Mouse (Mus musculus) forebrain, embryonic 15.5 days (tissue): ENCODE results near the gene Tbl1x. TPM values are rescaled to one million over a fixed set of nuclear protein-coding genes. Genes with fewer than 3 reads are reported as not detected.

Source experiments
- ATAC-seq: fragments of 200-750 bp; cut with Nextera tagmentation; replicated peaks from 2 replicates; pipeline ENCODE4 v1.8.0; 2017; ENCODE audit warnings: mild to moderate bottlenecking, moderate TSS enrichment, moderate library complexity
- H3K27ac ChIP-seq: fragments of 300-500 bp; sonication (generic); replicated peaks from 2 replicates; pipeline ENCODE4 v1.5.1; 2015; ENCODE audit warnings: mild to moderate bottlenecking, inconsistent platforms
- H3K27me3 ChIP-seq: fragments of 300-500 bp; sonication (generic); 2 replicates; pipeline ENCODE4 v1.6.1; 2015; ENCODE audit warnings: inconsistent platforms
- H3K36me3 ChIP-seq: fragments of 300-500 bp; sonication (generic); 2 replicates; pipeline ENCODE4 v1.6.1; 2015; ENCODE audit warnings: mild to moderate bottlenecking, inconsistent platforms
- H3K4me1 ChIP-seq: fragments of 300-500 bp; sonication (generic); 2 replicates; pipeline ENCODE4 v1.6.1; 2015; ENCODE audit warnings: inconsistent platforms
- H3K4me2 ChIP-seq: fragments of 300-500 bp; sonication (generic); replicated peaks from 2 replicates; pipeline ENCODE4 v1.6.1; 2015; ENCODE audit warnings: mild to moderate bottlenecking, inconsistent platforms
- H3K4me3 ChIP-seq: fragments of 300-500 bp; sonication (generic); 2 replicates; pipeline ENCODE4 v1.5.1; 2015; ENCODE audit warnings: mild to moderate bottlenecking, inconsistent platforms
- H3K9ac ChIP-seq: fragments of 300-500 bp; sonication (generic); replicated peaks from 2 replicates; pipeline ENCODE4 v1.6.1; 2015; ENCODE audit warnings: mild to moderate bottlenecking, inconsistent platforms
- H3K9me3 ChIP-seq: fragments of 300-500 bp; sonication (generic); 2 replicates; pipeline ENCODE4 v1.6.1; 2016; ENCODE audit warnings: inconsistent platforms
- WGBS: fragments of 180-500 bp; shearing (Covaris S2); methylation state at CpG from one replicate; pipeline ENCODE4 v1.1.7; 2015; ENCODE audit warnings: mixed read lengths; 5-methylcytosine and 5-hydroxymethylcytosine counted together
- polyA plus RNA-seq: library from polyadenylated mRNA; unstranded; fragments of >200 nt; fragmentation: Nextera tagmentation; extraction: Ambion mirVana; gene quantifications from 2 replicates; pipeline ENCODE4 v1.2.1, GENCODE M21; 2015

Gene Tbl1x
- polyA plus RNA-seq, 1 experiment from 2014 or later: 56.0 TPM

DNA sequence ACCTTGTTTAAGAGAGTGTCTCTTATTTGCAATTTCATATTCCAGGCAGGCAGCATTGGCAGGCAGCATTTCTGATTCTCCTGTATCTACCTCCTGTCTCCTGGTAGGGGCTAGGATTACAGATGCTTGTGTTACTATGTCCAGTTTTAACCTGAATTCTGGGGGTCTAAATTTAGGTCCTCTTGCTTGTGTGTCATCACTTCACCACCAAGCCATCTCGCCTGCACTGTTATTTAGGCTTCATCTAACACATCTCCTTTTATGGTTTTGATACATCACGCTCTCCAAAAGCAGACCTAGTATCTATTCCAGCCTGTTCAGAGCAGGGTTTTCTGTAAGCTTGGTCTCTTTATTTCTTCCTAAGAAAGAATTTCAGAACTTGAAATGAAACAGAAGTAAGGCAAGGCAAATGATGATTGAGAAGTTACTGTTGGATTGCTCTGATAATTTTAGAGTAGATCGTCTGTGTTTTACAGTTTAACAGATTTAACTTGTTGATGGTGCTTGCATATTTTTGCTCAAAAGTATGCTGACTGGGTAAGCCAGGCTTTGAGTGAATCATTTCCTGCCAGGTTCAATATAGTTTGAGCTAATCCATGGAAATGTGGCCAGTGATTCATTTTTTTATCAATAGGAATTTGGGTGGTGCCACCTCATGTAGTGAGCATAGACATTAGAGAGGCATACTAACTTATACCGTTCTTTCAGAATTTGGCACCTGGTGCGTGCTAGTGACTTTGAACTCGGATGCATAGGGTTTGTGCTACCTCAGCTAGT is 106.7 kb downstream of the Tbl1x start:
- no peak for ATAC-seq
- Histone ChIP-seq H3K9ac (no peak overlapping the region), H3K36me3 (no peaks in the 10 kb centered on the region), H3K27ac (no peak overlapping the region), H3K9me3 (no peaks in the 10 kb centered on the region), H3K27me3 (no peaks in the 10 kb centered on the region), H3K4me2 (no peak overlapping the region), H3K4me3 (no peak overlapping the region), H3K4me1 (no peaks in the 10 kb centered on the region)
- WGBS: 84% methylated on average over 6 of the region's 6 CpGs

DNA sequence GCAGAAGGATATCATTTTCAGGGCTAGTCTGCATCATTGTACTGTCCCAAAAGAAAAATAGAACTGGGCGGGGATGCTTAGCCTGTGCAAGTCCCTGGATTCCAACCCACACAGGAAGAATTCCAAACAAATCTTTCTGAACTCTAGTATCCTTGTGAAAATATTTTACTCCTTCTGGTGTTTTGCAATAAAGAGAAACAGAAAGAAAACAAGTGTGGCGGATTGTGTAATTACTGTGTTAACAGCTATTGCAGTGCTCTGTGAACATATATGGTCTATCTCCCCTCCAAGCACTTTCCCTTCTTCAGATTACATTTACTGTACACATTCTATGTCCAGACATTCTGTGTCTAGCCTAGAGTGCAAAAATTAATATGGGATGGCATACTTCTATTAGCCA is 119.6 kb downstream of the Tbl1x start:
- Histone ChIP-seq H3K27me3 (no peaks in the 10 kb centered on the region), H3K36me3 (no peaks in the 10 kb centered on the region), H3K4me1 (no peaks in the 10 kb centered on the region), H3K4me3 (no peak overlapping the region), H3K4me2 (no peak overlapping the region), H3K27ac (no peak overlapping the region), H3K9ac (no peak overlapping the region), H3K9me3 (no peaks in the 10 kb centered on the region)
- ATAC-seq: no peak
- WGBS: 87% methylated on average over 2 of the region's 2 CpGs

DNA sequence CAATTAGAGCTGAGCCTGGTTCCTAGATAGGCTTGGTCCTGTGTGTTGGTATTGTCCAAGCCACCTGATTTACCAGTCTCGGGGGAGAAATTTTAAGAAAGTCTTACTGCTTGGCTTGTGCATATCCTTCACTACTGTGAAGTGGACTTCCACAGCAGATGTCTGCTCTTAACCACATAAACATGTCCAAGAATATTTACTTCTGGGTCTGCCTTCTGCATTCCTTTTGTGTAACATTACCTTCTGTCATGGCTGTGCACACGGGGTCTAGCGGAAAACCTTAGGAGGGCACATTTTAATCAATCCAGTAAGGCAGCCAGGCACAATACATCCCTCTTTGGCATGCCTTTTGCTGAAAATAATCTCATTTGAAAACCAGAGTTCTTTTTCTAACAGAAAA is 125.7 kb downstream of the Tbl1x start:
- 68% methylated on average over 3 of the region's 3 CpGs for WGBS
- ATAC-seq: no peak

DNA sequence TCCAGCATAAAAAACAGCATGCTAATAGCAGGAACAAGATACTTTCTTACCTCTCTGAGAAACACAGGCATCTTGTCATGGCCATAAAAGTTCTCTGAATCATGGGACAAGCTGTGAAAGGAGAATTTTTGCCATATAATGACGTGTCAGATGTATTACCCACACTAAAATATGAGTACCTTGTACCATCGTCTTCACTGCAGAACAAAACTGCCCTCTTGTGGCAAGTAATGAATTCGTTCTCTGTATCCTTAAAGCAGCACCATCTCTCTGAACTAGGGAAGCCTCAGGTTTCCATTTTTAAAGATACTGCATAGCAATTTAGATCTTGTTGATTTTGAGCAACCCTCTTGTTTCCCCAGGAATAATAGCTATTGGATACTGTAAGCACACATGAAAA is 127.3 kb downstream of the Tbl1x start:
- Histone ChIP-seq H3K4me3 (no peak overlapping the region), H3K9me3 (no peaks in the 10 kb centered on the region), H3K27me3 (no peaks in the 10 kb centered on the region), H3K27ac (no peak overlapping the region), H3K36me3 (no peaks in the 10 kb centered on the region; the same call in 1 of the 2 replicates), H3K4me2 (no peak overlapping the region), H3K9ac (no peak overlapping the region), H3K4me1 (no peaks in the 10 kb centered on the region)
- peak; percentile 61; the same call in 1 of the 2 replicates for ATAC-seq
- 13% methylated on average over 3 of the region's 3 CpGs for WGBS

More for the DNA sequence above, 125.7 kb downstream of the Tbl1x start:
- H3K9me3 ChIP-seq: no peaks in the 10 kb centered on the region
- H3K27me3 ChIP-seq: no peaks in the 10 kb centered on the region
- no peak overlapping the region for H3K27ac ChIP-seq
- H3K36me3 ChIP-seq: no peaks in the 10 kb centered on the region
- H3K4me2 ChIP-seq: no peak overlapping the region
- no peak overlapping the region for H3K9ac ChIP-seq
- no peaks in the 10 kb centered on the region for H3K4me1 ChIP-seq
- H3K4me3 ChIP-seq: no peak overlapping the region

DNA sequence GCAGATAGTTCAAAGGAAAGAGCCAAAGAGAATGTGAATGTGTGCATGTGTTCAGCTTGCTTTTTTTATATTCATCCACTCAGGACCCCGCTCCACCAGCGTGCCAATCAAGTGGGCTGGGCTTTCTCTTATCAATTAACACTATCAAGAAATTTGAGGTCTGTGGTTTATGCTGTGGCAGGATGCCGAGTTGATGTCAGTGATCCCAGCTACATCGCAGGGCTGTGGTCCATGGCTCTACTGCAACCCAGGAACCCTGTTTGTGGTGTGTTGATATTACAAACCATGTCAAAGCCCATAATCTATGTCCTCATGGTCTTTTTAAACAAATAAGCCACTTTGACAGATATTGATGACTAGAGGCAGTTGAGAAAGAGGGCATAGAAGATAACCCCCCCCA is 129.5 kb downstream of the Tbl1x start:
- ATAC-seq: no peak
- H3K27me3 ChIP-seq: no peaks in the 10 kb centered on the region
- H3K36me3 ChIP-seq: peaks cover 5% of the 10 kb centered on the region; the same call in 1 of the 2 replicates
- no peak overlapping the region for H3K4me3 ChIP-seq
- no peaks in the 10 kb centered on the region for H3K4me1 ChIP-seq
- no peak overlapping the region for H3K9ac ChIP-seq
- no peaks in the 10 kb centered on the region for H3K9me3 ChIP-seq
- H3K4me2 ChIP-seq: no peak overlapping the region
- WGBS: 85% methylated on average over 4 of the region's 4 CpGs
- H3K27ac ChIP-seq: no peak overlapping the region

DNA sequence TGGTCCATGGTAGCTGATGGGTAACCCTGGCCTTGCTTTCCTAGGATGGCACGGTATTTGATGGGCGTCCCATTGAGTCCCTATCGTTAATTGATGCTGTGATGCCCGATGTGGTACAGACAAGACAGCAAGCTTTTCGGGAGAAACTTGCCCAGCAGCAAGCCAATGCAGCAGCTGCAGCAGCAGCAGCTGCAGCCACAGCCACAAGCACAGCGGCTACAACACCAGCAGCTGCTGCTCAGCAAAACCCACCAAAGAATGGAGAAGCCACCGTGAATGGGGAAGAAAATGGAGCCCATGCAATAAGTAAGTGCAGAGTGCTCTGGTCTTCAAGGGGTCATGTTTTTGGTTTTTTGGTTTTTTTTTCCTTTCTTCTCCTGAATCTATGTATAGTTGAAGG is 135.4 kb downstream of the Tbl1x start:
- no peaks in the 10 kb centered on the region for H3K4me1 ChIP-seq
- no peaks in the 10 kb centered on the region for H3K27me3 ChIP-seq
- no peak overlapping the region for H3K4me3 ChIP-seq
- no peak overlapping the region for H3K4me2 ChIP-seq
- 91% methylated on average over 7 of the region's 7 CpGs for WGBS
- H3K9ac ChIP-seq: no peak overlapping the region
- H3K36me3 ChIP-seq: peaks cover 12% of the 10 kb centered on the region; the same call in 1 of the 2 replicates
- no peaks in the 10 kb centered on the region for H3K9me3 ChIP-seq
- ATAC-seq: no peak
- H3K27ac ChIP-seq: no peak overlapping the region

DNA sequence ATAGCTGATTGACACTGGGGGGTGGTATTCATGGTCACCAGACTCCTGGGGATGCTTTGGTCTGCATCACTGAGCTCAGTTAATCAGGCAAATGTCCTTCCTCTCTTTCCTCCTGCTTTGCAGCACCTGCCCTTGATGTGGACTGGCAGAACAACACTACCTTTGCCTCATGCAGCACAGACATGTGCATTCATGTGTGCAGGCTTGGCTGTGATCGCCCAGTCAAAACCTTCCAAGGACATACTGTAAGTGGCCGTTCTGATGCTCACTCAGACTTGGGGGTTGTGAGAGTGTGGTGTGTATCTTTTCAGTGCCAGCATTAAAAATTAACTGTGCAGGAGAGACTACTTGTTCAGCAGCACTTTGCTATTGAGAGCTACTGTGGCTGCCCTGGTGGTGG is 139.4 kb downstream of the Tbl1x start:
- 90% methylated on average over 2 of the region's 2 CpGs for WGBS
- Histone ChIP-seq H3K9me3 (no peaks in the 10 kb centered on the region), H3K4me2 (no peak overlapping the region), H3K9ac (no peak overlapping the region), H3K27me3 (no peaks in the 10 kb centered on the region), H3K4me3 (no peak overlapping the region), H3K36me3 (peaks cover 13% of the 10 kb centered on the region; the same call in 1 of the 2 replicates), H3K27ac (no peak overlapping the region), H3K4me1 (no peaks in the 10 kb centered on the region)
- no peak for ATAC-seq

DNA sequence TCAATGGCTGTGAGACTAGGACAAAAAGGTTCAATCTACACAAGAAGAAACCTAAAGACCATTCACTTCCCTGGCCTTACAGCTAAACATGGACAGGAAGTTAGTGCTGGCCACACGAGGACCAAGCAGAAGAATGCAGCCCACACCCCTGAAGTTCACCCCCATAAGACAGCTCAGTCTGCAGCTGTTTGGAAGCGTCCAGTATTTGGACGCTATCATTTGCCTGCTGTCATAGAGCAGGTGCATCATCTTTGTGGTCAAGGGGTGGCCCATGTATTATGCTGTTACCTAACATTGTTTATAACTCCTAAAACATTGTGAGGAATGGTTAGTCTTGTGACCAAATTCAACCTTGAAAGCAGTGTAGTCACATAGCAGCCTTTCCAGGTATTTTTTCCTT is 151.2 kb downstream of the Tbl1x start:
- no peak overlapping the region for H3K4me3 ChIP-seq
- H3K27ac ChIP-seq: no peak overlapping the region
- H3K36me3 ChIP-seq: peaks cover 13% of the 10 kb centered on the region; the same call in 1 of the 2 replicates
- H3K4me1 ChIP-seq: no peaks in the 10 kb centered on the region
- no peak for ATAC-seq
- no peaks in the 10 kb centered on the region for H3K9me3 ChIP-seq
- WGBS: 84% methylated on average over 3 of the region's 3 CpGs
- H3K9ac ChIP-seq: no peak overlapping the region
- H3K27me3 ChIP-seq: no peaks in the 10 kb centered on the region
- H3K4me2 ChIP-seq: no peak overlapping the region

DNA sequence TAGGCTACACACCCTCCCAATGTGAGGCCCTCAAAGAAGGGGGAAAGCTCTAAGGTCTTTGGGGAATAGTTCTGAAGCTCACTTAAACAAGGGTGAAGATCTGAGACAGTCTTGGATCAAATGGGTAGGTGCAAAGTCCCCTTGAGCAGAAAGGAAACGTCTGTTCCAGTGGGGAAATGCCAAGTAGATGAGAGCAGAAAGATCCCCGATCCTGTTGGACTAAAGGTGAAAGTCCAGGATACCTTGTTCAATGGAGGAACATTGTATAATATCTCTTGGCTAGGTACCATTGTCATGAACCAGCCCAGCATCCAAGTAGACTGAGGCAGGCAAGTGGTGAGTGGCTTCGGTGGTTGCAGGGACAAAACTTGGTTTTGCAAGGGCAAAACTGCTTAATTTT is 152.5 kb downstream of the Tbl1x start:
- no peak for ATAC-seq
- 64% methylated on average over 3 of the region's 3 CpGs for WGBS
- no peaks in the 10 kb centered on the region for H3K27me3 ChIP-seq
- no peak overlapping the region for H3K9ac ChIP-seq
- H3K4me2 ChIP-seq: no peak overlapping the region
- H3K4me3 ChIP-seq: no peak overlapping the region
- no peaks in the 10 kb centered on the region for H3K9me3 ChIP-seq
- H3K4me1 ChIP-seq: no peaks in the 10 kb centered on the region
- H3K27ac ChIP-seq: no peak overlapping the region
- H3K36me3 ChIP-seq: peaks cover 13% of the 10 kb centered on the region; the same call in 1 of the 2 replicates

DNA sequence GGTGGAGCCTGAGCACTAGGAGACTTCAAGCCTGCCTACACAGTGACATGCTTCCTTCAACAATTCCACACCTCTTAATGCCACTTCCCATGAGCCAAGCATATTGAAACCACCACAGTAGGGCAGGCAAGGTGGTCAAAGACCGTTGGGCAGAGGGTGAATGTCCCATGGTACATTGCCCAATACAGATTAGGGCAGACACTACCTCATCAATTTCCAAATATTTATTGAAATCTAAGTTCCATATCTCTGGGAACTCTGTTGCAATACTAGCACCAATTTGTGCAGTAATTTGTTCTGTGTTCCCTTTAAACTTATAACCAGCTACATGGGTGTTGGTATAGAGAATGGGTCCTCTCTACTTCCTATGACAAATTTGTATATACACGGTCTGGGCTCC is 154.2 kb downstream of the Tbl1x start:
- no peaks in the 10 kb centered on the region for H3K27me3 ChIP-seq
- H3K4me1 ChIP-seq: no peaks in the 10 kb centered on the region
- WGBS: 79% methylated on average over 2 of the region's 2 CpGs
- H3K4me3 ChIP-seq: no peak overlapping the region
- no peak for ATAC-seq
- H3K4me2 ChIP-seq: no peak overlapping the region
- H3K9ac ChIP-seq: no peak overlapping the region
- peaks cover 7% of the 10 kb centered on the region; the same call in 1 of the 2 replicates for H3K36me3 ChIP-seq
- no peak overlapping the region for H3K27ac ChIP-seq
- no peaks in the 10 kb centered on the region for H3K9me3 ChIP-seq

DNA sequence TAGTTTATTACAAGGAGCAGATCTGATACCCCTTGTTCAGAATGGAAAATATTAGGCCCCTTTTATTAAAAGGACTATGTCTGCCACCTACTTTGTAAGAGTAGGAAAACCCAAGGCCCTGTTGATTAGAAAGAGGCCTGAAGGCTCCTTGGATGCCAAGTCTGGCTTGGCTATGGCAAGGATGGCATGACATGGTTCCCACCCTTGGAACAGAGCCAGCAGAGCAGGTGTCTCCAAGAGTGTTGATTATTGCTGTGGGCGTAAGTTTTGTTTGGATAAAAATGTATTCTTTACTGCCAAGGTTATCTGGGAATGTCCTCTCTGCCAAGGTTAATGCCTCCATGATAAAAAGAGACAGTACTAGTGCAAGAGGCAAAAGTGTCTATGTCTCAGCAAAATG is 156.1 kb downstream of the Tbl1x start:
- ATAC-seq: no peak
- H3K9me3 ChIP-seq: no peaks in the 10 kb centered on the region
- peaks cover 3% of the 10 kb centered on the region; the same call in 1 of the 2 replicates for H3K36me3 ChIP-seq
- no peaks in the 10 kb centered on the region for H3K27me3 ChIP-seq
- H3K9ac ChIP-seq: no peak overlapping the region
- no peak overlapping the region for H3K27ac ChIP-seq
- H3K4me1 ChIP-seq: no peaks in the 10 kb centered on the region
- no peak overlapping the region for H3K4me2 ChIP-seq
- H3K4me3 ChIP-seq: no peak overlapping the region
- WGBS: 77% methylated on average over 1 of the region's 1 CpGs

DNA sequence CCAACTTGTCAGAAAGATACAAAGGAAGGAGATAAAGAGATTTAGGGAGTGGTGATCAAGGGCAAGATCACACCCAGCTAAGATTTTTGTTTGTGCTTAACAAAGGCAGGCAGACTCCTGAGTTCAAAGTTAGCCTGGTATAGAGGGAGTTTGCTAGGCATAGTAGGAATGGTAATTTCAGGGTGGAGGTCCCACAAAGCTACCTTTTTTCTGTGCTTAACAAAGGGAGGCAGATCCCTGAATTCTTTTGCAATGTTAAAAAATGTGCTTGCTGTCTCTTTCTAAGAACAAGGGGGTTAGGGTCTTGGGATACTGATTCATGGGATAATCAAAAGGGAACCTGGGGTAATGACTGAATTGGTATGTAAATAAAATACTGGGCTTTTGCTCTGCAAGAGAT is 156.6 kb downstream of the Tbl1x start:
- no peaks in the 10 kb centered on the region for H3K9me3 ChIP-seq
- ATAC-seq: no peak
- H3K27ac ChIP-seq: no peak overlapping the region
- H3K4me1 ChIP-seq: no peaks in the 10 kb centered on the region
- no peaks in the 10 kb centered on the region for H3K27me3 ChIP-seq
- H3K4me3 ChIP-seq: no peak overlapping the region
- no peaks in the 10 kb centered on the region for H3K36me3 ChIP-seq
- H3K4me2 ChIP-seq: no peak overlapping the region
- H3K9ac ChIP-seq: no peak overlapping the region
